Mouse (Mus musculus): ENCODE data around the gene Brdt. TPM values are rescaled to one million over a fixed set of nuclear protein-coding genes. Genes with fewer than 3 reads are reported as not detected.

The Brdt gene
- total and polyA plus RNA-seq, 3 experiments: 0.18 to 0.47 (median 0.30) TPM

DNA sequence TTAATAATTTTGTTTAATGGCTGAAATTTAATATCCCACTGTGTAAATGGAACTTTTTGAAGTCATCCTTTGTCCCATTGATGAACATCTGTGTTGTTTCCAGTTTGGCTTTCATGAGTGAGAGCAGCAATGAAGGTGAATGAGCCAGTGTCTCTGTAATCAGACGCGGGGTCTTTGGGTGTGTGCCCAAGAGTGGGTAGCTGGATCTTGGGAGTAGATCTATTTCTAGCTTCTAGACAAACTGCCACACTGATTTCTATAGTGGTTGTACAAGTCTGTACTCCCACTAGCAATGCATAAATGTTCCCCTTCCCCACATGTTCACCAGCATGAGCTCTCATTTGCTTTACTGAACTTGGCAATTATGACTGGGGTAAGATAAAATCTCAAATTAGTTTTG lies 58.4 kb downstream of the Brdt start:
- Histone ChIP-seq H3K27ac (no peak overlapping the region), H3K4me1 (ENCODE audit: control insufficient read depth, insufficient read depth, low read length) (no peaks in the 10 kb centered on the region), H3K27me3 (ENCODE audit: control insufficient read depth, insufficient read depth, low read length) (no peaks in the 10 kb centered on the region), H3K4me3 (no peak overlapping the region), H3K36me3 (ENCODE audit: control insufficient read depth, insufficient read depth, low read length) (no peaks in the 10 kb centered on the region), H3K9ac (ENCODE audit: low read depth, low read length) (no peak overlapping the region), H3K79me2 (replicated peaks; ENCODE audit: control insufficient read depth, insufficient read depth, low read length) (no peaks in the 10 kb centered on the region)
- intact Hi-C loops (cut with DNase I): no loop called here
- TF ChIP-seq POLR2A (IDR thresholded peaks at IDR 0.05; ENCODE audit: insufficient read depth, low read depth, low read length) (no peak), EP300 (IDR thresholded peaks at IDR 0.05; ENCODE audit: insufficient read depth, low read depth, low read length) (no peak), CTCF (IDR thresholded peaks at IDR 0.05) (no peak)
- no peak for DNase-seq
- whole genome bisulfite sequencing: 86% methylated on average over 2 of the region's 2 CpGs

DNA sequence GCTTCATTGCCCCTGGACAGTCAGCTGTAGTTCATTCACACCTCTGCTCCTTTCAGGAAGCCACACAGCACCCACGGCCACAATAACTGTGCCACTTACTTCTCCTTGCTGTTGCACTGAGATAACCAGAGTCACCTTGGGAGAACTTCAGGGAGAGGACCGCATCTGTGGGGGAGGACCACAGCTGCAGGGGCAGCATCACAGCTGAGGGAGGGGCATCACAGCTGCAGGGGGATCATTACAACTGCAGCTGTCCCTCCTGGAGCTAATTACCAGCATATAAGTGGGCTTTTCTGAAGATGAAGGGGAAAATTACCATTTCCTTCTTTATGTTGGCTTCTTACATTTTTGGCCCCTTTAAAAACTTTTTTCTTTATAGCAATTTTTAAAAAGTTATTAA lies 63.5 kb downstream of the Brdt start:
- 56% methylated on average over 2 of the region's 2 CpGs for WGBS
- intact Hi-C loops (cut with DNase I): no loop called here
- TF ChIP-seq CTCF (IDR thresholded peaks at IDR 0.05): no peak
- TF ChIP-seq EP300 (IDR thresholded peaks at IDR 0.05; ENCODE audit: insufficient read depth, low read depth, low read length): no peak
- no peak for TF ChIP-seq POLR2A (IDR thresholded peaks at IDR 0.05; ENCODE audit: insufficient read depth, low read depth, low read length)

GRCm38 (mm10) chr5:107402436-107402835 lies 71.5 kb downstream of the Brdt start, which contains the start of gene Ephx4:
TSS of gene Ephx4 (plus strand) at chr5:107402736.
- Histone ChIP-seq H3K27ac (no peak within 1 kb of the TSS), H3K4me1 (ENCODE audit: control insufficient read depth, insufficient read depth, low read length) (no peaks in the 10 kb centered on the region; the same call in 1 of the 2 replicates)
- no peak for DNase-seq

More for the DNA sequence above, 63.5 kb downstream of the Brdt start:
- Histone ChIP-seq H3K4me3 (no peak overlapping the region), H3K4me1 (ENCODE audit: control insufficient read depth, insufficient read depth, low read length) (no peaks in the 10 kb centered on the region), H3K79me2 (replicated peaks; ENCODE audit: control insufficient read depth, insufficient read depth, low read length) (no peaks in the 10 kb centered on the region), H3K9ac (ENCODE audit: low read depth, low read length) (no peak overlapping the region), H3K27ac (no peak overlapping the region), H3K36me3 (ENCODE audit: control insufficient read depth, insufficient read depth, low read length) (no peaks in the 10 kb centered on the region), H3K27me3 (ENCODE audit: control insufficient read depth, insufficient read depth, low read length) (no peaks in the 10 kb centered on the region)
- no peak for DNase-seq

GRCm38 (mm10) chr5:107403011-107403946 lies 72.3 kb downstream of the Brdt start:
- TF ChIP-seq CTCF (IDR thresholded peaks at IDR 0.05) (no peak), EP300 (IDR thresholded peaks at IDR 0.05; ENCODE audit: insufficient read depth, low read depth, low read length) (no peak), POLR2A (IDR thresholded peaks at IDR 0.05; ENCODE audit: insufficient read depth, low read depth, low read length) (no peak)
- Histone ChIP-seq H3K36me3 (ENCODE audit: control insufficient read depth, insufficient read depth, low read length) (no peaks in the 10 kb centered on the region), H3K79me2 (replicated peaks; ENCODE audit: control insufficient read depth, insufficient read depth, low read length) (no peaks in the 10 kb centered on the region), H3K9ac (ENCODE audit: low read depth, low read length) (peak overlapping the region; percentile 16; the same call in 1 of the 2 replicates), H3K27ac (no peak overlapping the region), H3K4me1 (ENCODE audit: control insufficient read depth, insufficient read depth, low read length) (no peaks in the 10 kb centered on the region; the same call in 1 of the 2 replicates), H3K4me3 (peak overlapping the region; percentile 44), H3K27me3 (ENCODE audit: control insufficient read depth, insufficient read depth, low read length) (peaks cover 4% of the 10 kb centered on the region; the same call in 1 of the 2 replicates)
- intact Hi-C loops (cut with DNase I): no loop called here
- DNase-seq: peak; percentile 7 to 20
- WGBS: 1% methylated on average over 66 of the region's 80 CpGs

More at GRCm38 (mm10) chr5:107402436-107402835, 71.5 kb downstream of the Brdt start, which contains the start of gene Ephx4:
- no peak for TF ChIP-seq EP300 (IDR thresholded peaks at IDR 0.05; ENCODE audit: insufficient read depth, low read depth, low read length)
- no peak for TF ChIP-seq CTCF (IDR thresholded peaks at IDR 0.05)
- no peak for TF ChIP-seq POLR2A (IDR thresholded peaks at IDR 0.05; ENCODE audit: insufficient read depth, low read depth, low read length)
- H3K36me3 ChIP-seq (ENCODE audit: control insufficient read depth, insufficient read depth, low read length): no peaks in the 10 kb centered on the region
- H3K4me3 ChIP-seq: peak within 1 kb of the TSS; percentile 44
- 35% methylated on average over 5 of the region's 5 CpGs for WGBS
- H3K79me2 ChIP-seq (replicated peaks; ENCODE audit: control insufficient read depth, insufficient read depth, low read length): no peaks in the 10 kb centered on the region
- intact Hi-C loops (cut with DNase I): no loop called here
- peak within 1 kb of the TSS; percentile 16; the same call in 1 of the 2 replicates for H3K9ac ChIP-seq (ENCODE audit: low read depth, low read length)
- H3K27me3 ChIP-seq (ENCODE audit: control insufficient read depth, insufficient read depth, low read length): peaks cover 4% of the 10 kb centered on the region; the same call in 1 of the 2 replicates

DNA sequence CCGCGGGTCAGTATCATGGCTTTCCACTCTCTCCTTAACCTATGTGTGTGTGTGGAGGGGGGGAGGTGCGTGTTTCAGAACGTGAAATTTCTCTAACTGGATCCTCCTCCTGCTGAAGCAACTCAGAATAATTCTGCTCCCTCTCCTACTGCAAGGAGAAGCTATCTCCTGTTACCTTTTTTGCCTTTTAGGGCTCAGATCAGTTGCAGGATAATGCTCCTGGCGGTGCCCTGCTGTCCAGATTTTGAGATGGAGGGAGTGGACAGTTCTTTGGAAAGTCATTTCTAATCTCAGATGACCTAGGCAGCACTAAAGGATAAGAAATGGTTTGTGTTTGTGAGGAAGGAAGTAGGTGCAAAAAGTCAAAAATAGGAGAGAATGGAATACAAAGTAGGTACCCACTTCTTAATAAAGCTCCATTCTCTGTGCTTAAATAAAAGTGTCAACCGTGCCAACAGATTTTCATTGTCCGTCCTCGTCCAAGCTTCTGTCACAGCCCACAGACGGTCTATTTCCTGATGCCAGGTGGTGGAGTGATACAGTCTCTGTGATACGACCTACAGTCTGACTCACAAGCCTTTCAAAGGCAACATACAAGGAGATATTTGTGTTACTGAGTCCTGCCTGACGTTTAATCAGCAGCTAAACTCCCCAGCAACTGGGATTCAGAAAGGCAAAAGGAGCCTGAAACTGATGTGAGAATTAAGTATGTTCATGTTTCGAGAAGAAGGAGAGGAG lies 73.2 kb downstream of the Brdt start:
- Histone ChIP-seq H3K4me3 (no peak overlapping the region; the same call in 1 of the 2 replicates), H3K79me2 (replicated peaks; ENCODE audit: control insufficient read depth, insufficient read depth, low read length) (no peaks in the 10 kb centered on the region), H3K9ac (ENCODE audit: low read depth, low read length) (no peak overlapping the region; the same call in 1 of the 2 replicates), H3K27ac (no peak overlapping the region), H3K4me1 (ENCODE audit: control insufficient read depth, insufficient read depth, low read length) (no peaks in the 10 kb centered on the region; the same call in 1 of the 2 replicates), H3K27me3 (ENCODE audit: control insufficient read depth, insufficient read depth, low read length) (peaks cover 4% of the 10 kb centered on the region; the same call in 1 of the 2 replicates), H3K36me3 (ENCODE audit: control insufficient read depth, insufficient read depth, low read length) (no peaks in the 10 kb centered on the region)
- DNase-seq: no peak
- intact Hi-C loops (cut with DNase I): no loop called here
- 21% methylated on average over 12 of the region's 12 CpGs for WGBS
- TF ChIP-seq POLR2A (IDR thresholded peaks at IDR 0.05; ENCODE audit: insufficient read depth, low read depth, low read length) (no peak), CTCF (IDR thresholded peaks at IDR 0.05) (no peak), EP300 (IDR thresholded peaks at IDR 0.05; ENCODE audit: insufficient read depth, low read depth, low read length) (no peak)

Data from heart, adult 2 months (tissue).